Comparison of ENCODE assay signal across 18 mouse cellular contexts in genomic region chr19:32604563-32605252, GRCm38 (mm10). TPM values are rescaled to one million over a fixed set of nuclear protein-coding genes. Genes with fewer than 3 reads are reported as not detected.
A peak's percentile ranks its signal among the peaks of the same experiment; 100 is the strongest.
DNase-seq lines count a peak whose midpoint lies in the region; ATAC-seq lines count a peak whose summit lies in the region.
"Had no signal": no experiment of that assay in that cellular context is flagged by ENCODE, and none has a peak within 500 bp of the region (broad histone marks: within the 10 kb centered on the region; RNA-seq: fewer than 3 reads in every experiment).

No protein-coding gene starts in this region.

- no peak overlapping the region for H3K27ac ChIP-seq in neural tube, embryonic 13.5 days (replicated peaks)
- H3K27ac ChIP-seq in lung, embryonic 16.5 days (ENCODE audit: low read length): no peak overlapping the region
- H3K27ac ChIP-seq: forebrain, embryonic 15.5 days; liver, embryonic 13.5 days had no signal

- WGBS in neural tube, embryonic 13.5 days: 82% methylated on average over 6 of the region's 6 CpGs
- WGBS in lung, embryonic 16.5 days: 69% methylated on average over 6 of the region's 6 CpGs

- ATAC-seq in neural tube, embryonic 13.5 days (ENCODE audit: low read depth): peak; percentile 19; the same call in 1 of the 2 replicates
- peak; percentile 56; the same call in 1 of the 2 replicates for ATAC-seq in lung, embryonic 16.5 days (ENCODE audit: low read depth)
- no peak for ATAC-seq in erythroid progenitor cell, adult 5-6 weeks (replicated peaks; ENCODE audit: low FRiP score, poor library complexity, severe bottlenecking)
- ATAC-seq: forebrain, embryonic 15.5 days; hindbrain, embryonic 16.5 days had no signal

- no peak overlapping the region for H3K4me2 ChIP-seq in neural tube, embryonic 13.5 days
- H3K4me2 ChIP-seq in lung, embryonic 16.5 days (ENCODE audit: low read depth, low read length): no peak overlapping the region
- H3K4me2 ChIP-seq: embryonic facial prominence, embryonic 13.5 days; forebrain, embryonic 15.5 days; liver, embryonic 13.5 days had no signal

- H3K9me3 ChIP-seq in neural tube, embryonic 13.5 days: no peaks in the 10 kb centered on the region
- H3K9me3 ChIP-seq in lung, embryonic 16.5 days (ENCODE audit: control insufficient read depth, low read length): no peaks in the 10 kb centered on the region
- H3K9me3 ChIP-seq: embryonic facial prominence, embryonic 13.5 days; forebrain, embryonic 15.5 days; liver, embryonic 13.5 days had no signal

- no peak overlapping the region for H3K9ac ChIP-seq in neural tube, embryonic 13.5 days
- no peak overlapping the region for H3K9ac ChIP-seq in lung, embryonic 16.5 days (ENCODE audit: low read length)
- H3K9ac ChIP-seq: embryonic facial prominence, embryonic 13.5 days; forebrain, embryonic 15.5 days; liver, embryonic 13.5 days had no signal

- no peaks in the 10 kb centered on the region; the same call in 1 of the 2 replicates for H3K4me1 ChIP-seq in neural tube, embryonic 13.5 days (replicated peaks)
- peaks cover 3% of the 10 kb centered on the region; the same call in 1 of the 2 replicates for H3K4me1 ChIP-seq in lung, embryonic 16.5 days (replicated peaks; ENCODE audit: control insufficient read depth, insufficient read depth, low read length)
- H3K4me1 ChIP-seq: forebrain, embryonic 15.5 days had no signal

- no peaks in the 10 kb centered on the region for H3K36me3 ChIP-seq in neural tube, embryonic 13.5 days
- H3K36me3 ChIP-seq in lung, embryonic 16.5 days (ENCODE audit: control insufficient read depth, insufficient read depth, low read length): no peaks in the 10 kb centered on the region
- H3K36me3 ChIP-seq: embryonic facial prominence, embryonic 13.5 days; forebrain, embryonic 15.5 days; liver, embryonic 13.5 days had no signal

- peak; percentile 72 for DNase-seq in heart, adult 11 months
- no peak for DNase-seq in heart, postnatal 4 days
- no peak for DNase-seq in neural tube, embryonic 10.5 days (ENCODE audit: extremely low spot score, low spot score)
- no peak for DNase-seq in adipocyte (ENCODE audit: low spot score)
- DNase-seq: adrenal gland, adult 8-10 months; cerebellum, postnatal 36 days; heart, postnatal 10 days; kidney, adult 8-10 months; liver, embryonic 13.5 days; right cerebral cortex, postnatal 4 days; thymus, adult 2 months had no signal

- no peaks in the 10 kb centered on the region for H3K27me3 ChIP-seq in neural tube, embryonic 13.5 days
- no peaks in the 10 kb centered on the region for H3K27me3 ChIP-seq in lung, embryonic 16.5 days (ENCODE audit: control insufficient read depth, insufficient read depth, low read depth, low read length)
- H3K27me3 ChIP-seq: embryonic facial prominence, embryonic 13.5 days; forebrain, embryonic 15.5 days; liver, embryonic 13.5 days had no signal

- H3K4me3 ChIP-seq in neural tube, embryonic 13.5 days: no peak overlapping the region
- H3K4me3 ChIP-seq in lung, embryonic 16.5 days (ENCODE audit: low read length): no peak overlapping the region
- H3K4me3 ChIP-seq: embryonic facial prominence, embryonic 13.5 days; forebrain, embryonic 15.5 days; liver, embryonic 13.5 days; megakaryocyte, embryonic 14.5 days had no signal

RNA-seq across cellular contexts. Expression of gene Papss2, which starts 9.1 kb away (rescaled TPM):
- 1 to 10 TPM; 8.1 to 9.4 TPM for total RNA-seq in heart, postnatal 4 days (2021)
- 1.8 and 3.2 TPM in 2 replicates for polyA plus RNA-seq in neural tube, embryonic 13.5 days (2015; fragmentation: Nextera tagmentation; extraction: Ambion mirVana)
- 3.1 and 3.4 TPM in 2 replicates for polyA plus RNA-seq in lung, embryonic 16.5 days (2015; fragmentation: Nextera tagmentation; extraction: Ambion mirVana)
- 1.4 and 6.3 TPM in 2 replicates for total RNA-seq in erythroid progenitor cell, adult 5-6 weeks (2015; ENCODE audit: low replicate concordance)
- 1.7 and 3.4 TPM in 2 replicates for total RNA-seq in erythroid progenitor cell, adult 5-6 weeks (2017; ENCODE audit: low replicate concordance)
